Mouse (Mus musculus) heart, adult 2 months (tissue): Measurements from ENCODE around the gene Atxn10.
A peak's percentile ranks its signal among the peaks of the same experiment; 100 is the strongest.

Source experiments
- EP300 ChIP-seq: fragments of 200-500 bp; IDR thresholded peaks from 2 replicates; pipeline ENCODE4 v1.6.1; 2011; ENCODE audit warnings: low read depth, low read length, control low read depth; ENCODE audit not compliant: insufficient read depth
- POLR2A ChIP-seq: fragments of 200-500 bp; IDR thresholded peaks from 2 replicates; pipeline ENCODE4 v1.6.1; 2011; ENCODE audit warnings: mild to moderate bottlenecking, low read depth, low read length, control low read depth; ENCODE audit not compliant: insufficient read depth

GRCm38 (mm10) chr15:85315378-85316025, 20.5 kb upstream of the Atxn10 start:
- TF ChIP-seq POLR2A (no peak), EP300 (0 out of 2 replicates have a peak, but pooled peaks have one; percentile 69)
